Mouse (Mus musculus) stomach, embryonic 16.5 days (tissue): Measurements from ENCODE around the gene Pou2f3. TPM values are rescaled to one million over a fixed set of nuclear protein-coding genes. Genes with fewer than 3 reads are reported as not detected.
"Not testable (repeated sequence)": the region's sequence is repeated elsewhere in the genome, so short reads cannot be mapped to it uniquely, and the experiment has no call there.

Experiments
- ATAC-seq: fragments of 200-750 bp; cut with Nextera tagmentation; 2 replicates; pipeline ENCODE4 v1.8.0; 2017; ENCODE audit warnings: moderate number of reproducible peaks, moderate TSS enrichment; ENCODE audit not compliant: insufficient read depth, low FRiP score
- H3K27ac ChIP-seq: fragments of 300-500 bp; sonication (generic); 2 replicates; pipeline ENCODE4 v1.5.1; 2014; ENCODE audit warnings: low read length
- H3K27me3 ChIP-seq: fragments of 300-500 bp; sonication (generic); 2 replicates; pipeline ENCODE4 v1.6.1; 2014; ENCODE audit warnings: low read length, control low read depth, mixed read lengths; ENCODE audit not compliant: control insufficient read depth, insufficient read depth
- H3K36me3 ChIP-seq: fragments of 300-500 bp; sonication (generic); 2 replicates; pipeline ENCODE4 v1.6.1; 2014; ENCODE audit warnings: low read length; ENCODE audit not compliant: control insufficient read depth, insufficient read depth
- H3K4me1 ChIP-seq: fragments of 300-500 bp; sonication (generic); 2 replicates; pipeline ENCODE4 v1.6.1; 2014; ENCODE audit warnings: low read length, control low read depth, mixed read lengths; ENCODE audit not compliant: control insufficient read depth, insufficient read depth
- H3K4me2 ChIP-seq: fragments of 300-500 bp; sonication (generic); 2 replicates; pipeline ENCODE4 v1.6.1; 2014; ENCODE audit warnings: low read depth, low read length, mixed read lengths
- H3K4me3 ChIP-seq: fragments of 300-500 bp; sonication (generic); replicated peaks from 2 replicates; pipeline ENCODE4 v1.5.1; 2014; ENCODE audit warnings: mild to moderate bottlenecking, low read length
- H3K9ac ChIP-seq: fragments of 300-500 bp; sonication (generic); 2 replicates; pipeline ENCODE4 v1.6.1; 2014; ENCODE audit warnings: low read length
- H3K9me3 ChIP-seq: fragments of 300-500 bp; sonication (generic); replicated peaks from 2 replicates; pipeline ENCODE4 v1.6.1; 2016; ENCODE audit warnings: low read length, control low read depth; ENCODE audit not compliant: control insufficient read depth
- WGBS: fragments of 180-500 bp; shearing (Covaris S2); extraction: QIAGEN DNeasy Blood & Tissue Kit; methylation state at CpG from one replicate; pipeline ENCODE4 v1.1.7; 2014; 5-methylcytosine and 5-hydroxymethylcytosine counted together
- polyA plus RNA-seq: library from polyadenylated mRNA; unstranded; fragments of >200 nt; fragmentation: Nextera tagmentation; extraction: Ambion mirVana; gene quantifications from 2 replicates; pipeline ENCODE4 v1.2.1, GENCODE M21; 2015

Gene Pou2f3
- polyA plus RNA-seq, 1 experiment from 2014 or later, result 0.98 TPM

DNA sequence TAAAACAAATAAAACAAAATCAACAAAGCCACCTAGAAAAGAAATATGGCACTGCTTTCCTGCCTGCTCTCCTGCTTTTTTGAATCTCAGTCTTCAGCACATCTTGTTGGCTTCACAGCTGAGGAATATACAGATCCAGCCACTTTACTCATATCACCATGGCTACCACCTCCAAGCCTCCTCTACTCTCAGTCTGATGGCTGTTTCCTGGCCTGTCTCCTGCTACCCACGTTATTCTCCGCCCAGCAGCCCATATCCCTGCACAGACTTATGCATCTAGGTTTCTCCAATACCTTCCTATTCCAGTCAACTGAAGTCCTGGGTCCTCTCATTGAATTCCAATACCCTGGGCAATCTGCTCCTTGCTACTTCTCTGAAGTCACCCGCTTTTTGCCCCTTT lies 76.6 kb downstream of the Pou2f3 start:
- ATAC-seq, result no peak
- H3K27me3 ChIP-seq, result no peaks in the 10 kb centered on the region
- no peak overlapping the region for H3K4me2 ChIP-seq
- no peaks in the 10 kb centered on the region for H3K4me1 ChIP-seq
- 82% methylated on average over 3 of the region's 3 CpGs for WGBS
- H3K27ac ChIP-seq, result no peak overlapping the region
- no peaks in the 10 kb centered on the region for H3K36me3 ChIP-seq
- no peak overlapping the region for H3K9ac ChIP-seq
- H3K4me3 ChIP-seq, result no peak overlapping the region
- H3K9me3 ChIP-seq, result no peaks in the 10 kb centered on the region

- Histone ChIP-seq H3K27ac (no peak overlapping the region), H3K9me3 (no peaks in the 10 kb centered on the region), H3K9ac (no peak overlapping the region), H3K4me1 (peaks cover 4% of the 10 kb centered on the region; the same call in 1 of the 2 replicates), H3K27me3 (no peaks in the 10 kb centered on the region), H3K36me3 (no peaks in the 10 kb centered on the region), H3K4me2 (no peak overlapping the region), H3K4me3 (no peak overlapping the region)
- 33% methylated on average over 4 of the region's 4 CpGs for WGBS
- ATAC-seq, result no peak
Measured at GRCm38 (mm10) chr9:43132380-43132779, 77.8 kb downstream of the Pou2f3 start.

- H3K9me3 ChIP-seq, result no peaks in the 10 kb centered on the region
- 62% methylated on average over 5 of the region's 5 CpGs for WGBS
- H3K4me3 ChIP-seq, result no peak overlapping the region
- no peak for ATAC-seq
- H3K36me3 ChIP-seq, result no peaks in the 10 kb centered on the region
- H3K4me1 ChIP-seq, result peaks cover 4% of the 10 kb centered on the region; the same call in 1 of the 2 replicates
- H3K27me3 ChIP-seq, result no peaks in the 10 kb centered on the region
- no peak overlapping the region for H3K4me2 ChIP-seq
- no peak overlapping the region for H3K27ac ChIP-seq
- H3K9ac ChIP-seq, result no peak overlapping the region
Measured at GRCm38 (mm10) chr9:43131940-43132339, 78.2 kb downstream of the Pou2f3 start.

GRCm38 (mm10) chr9:43130684-43131083 lies 79.5 kb downstream of the Pou2f3 start:
- H3K27me3 ChIP-seq, result no peaks in the 10 kb centered on the region
- no peaks in the 10 kb centered on the region for H3K9me3 ChIP-seq
- no peak overlapping the region for H3K4me3 ChIP-seq
- H3K4me2 ChIP-seq, result no peak overlapping the region
- no peak overlapping the region for H3K27ac ChIP-seq
- H3K36me3 ChIP-seq, result no peaks in the 10 kb centered on the region
- no peak for ATAC-seq
- H3K9ac ChIP-seq, result no peak overlapping the region
- peaks cover 4% of the 10 kb centered on the region; the same call in 1 of the 2 replicates for H3K4me1 ChIP-seq
- 91% methylated on average over 2 of the region's 2 CpGs for WGBS

- H3K27ac ChIP-seq, result peak overlapping the region; percentile 29; the same call in 1 of the 2 replicates
- H3K9ac ChIP-seq, result no peak overlapping the region
- peaks cover 4% of the 10 kb centered on the region; the same call in 1 of the 2 replicates for H3K4me1 ChIP-seq
- H3K9me3 ChIP-seq, result no peaks in the 10 kb centered on the region
- 57% methylated on average over 10 of the region's 10 CpGs for WGBS
- H3K4me2 ChIP-seq, result no peak overlapping the region
- ATAC-seq, result peak; percentile 31; the same call in 1 of the 2 replicates
- no peaks in the 10 kb centered on the region for H3K27me3 ChIP-seq
- H3K4me3 ChIP-seq, result no peak overlapping the region
- no peaks in the 10 kb centered on the region for H3K36me3 ChIP-seq
Measured at GRCm38 (mm10) chr9:43127101-43127787, 82.9 kb downstream of the Pou2f3 start.

GRCm38 (mm10) chr9:43122379-43122778 lies 87.8 kb downstream of the Pou2f3 start:
- H3K27me3 ChIP-seq, result no peaks in the 10 kb centered on the region
- H3K9ac ChIP-seq, result no peak overlapping the region
- H3K4me1 ChIP-seq, result peaks cover under 1% of the 10 kb centered on the region; the same call in 1 of the 2 replicates
- no peaks in the 10 kb centered on the region for H3K36me3 ChIP-seq
- H3K9me3 ChIP-seq, result no peaks in the 10 kb centered on the region
- no peak for ATAC-seq
- no peak overlapping the region for H3K4me3 ChIP-seq
- H3K4me2 ChIP-seq, result no peak overlapping the region
- H3K27ac ChIP-seq, result no peak overlapping the region
- 26% methylated on average over 1 of the region's 1 CpGs for WGBS

GRCm38 (mm10) chr9:43121948-43122347 lies 88.2 kb downstream of the Pou2f3 start:
- ATAC-seq, H3K36me3 ChIP-seq, H3K27ac ChIP-seq, H3K27me3 ChIP-seq, H3K9me3 ChIP-seq, H3K9ac ChIP-seq, H3K4me1 ChIP-seq, H3K4me3 ChIP-seq, H3K4me2 ChIP-seq: not testable (repeated sequence)
- 83% methylated on average over 2 of the region's 2 CpGs for whole genome bisulfite sequencing

- ATAC-seq, result peak; percentile 18; the same call in 1 of the 2 replicates
- H3K9ac ChIP-seq, result no peak overlapping the region
- H3K9me3 ChIP-seq, result no peaks in the 10 kb centered on the region
- no peak overlapping the region for H3K27ac ChIP-seq
- H3K4me2 ChIP-seq, result peak overlapping the region; percentile 73; the same call in 1 of the 2 replicates
- no peak overlapping the region for H3K4me3 ChIP-seq
- peaks cover 7% of the 10 kb centered on the region for H3K4me1 ChIP-seq
- H3K27me3 ChIP-seq, result no peaks in the 10 kb centered on the region
- no peaks in the 10 kb centered on the region for H3K36me3 ChIP-seq
- WGBS, result 75% methylated on average over 6 of the region's 6 CpGs
Measured at GRCm38 (mm10) chr9:43116997-43117336, 93.2 kb downstream of the Pou2f3 start.

DNA sequence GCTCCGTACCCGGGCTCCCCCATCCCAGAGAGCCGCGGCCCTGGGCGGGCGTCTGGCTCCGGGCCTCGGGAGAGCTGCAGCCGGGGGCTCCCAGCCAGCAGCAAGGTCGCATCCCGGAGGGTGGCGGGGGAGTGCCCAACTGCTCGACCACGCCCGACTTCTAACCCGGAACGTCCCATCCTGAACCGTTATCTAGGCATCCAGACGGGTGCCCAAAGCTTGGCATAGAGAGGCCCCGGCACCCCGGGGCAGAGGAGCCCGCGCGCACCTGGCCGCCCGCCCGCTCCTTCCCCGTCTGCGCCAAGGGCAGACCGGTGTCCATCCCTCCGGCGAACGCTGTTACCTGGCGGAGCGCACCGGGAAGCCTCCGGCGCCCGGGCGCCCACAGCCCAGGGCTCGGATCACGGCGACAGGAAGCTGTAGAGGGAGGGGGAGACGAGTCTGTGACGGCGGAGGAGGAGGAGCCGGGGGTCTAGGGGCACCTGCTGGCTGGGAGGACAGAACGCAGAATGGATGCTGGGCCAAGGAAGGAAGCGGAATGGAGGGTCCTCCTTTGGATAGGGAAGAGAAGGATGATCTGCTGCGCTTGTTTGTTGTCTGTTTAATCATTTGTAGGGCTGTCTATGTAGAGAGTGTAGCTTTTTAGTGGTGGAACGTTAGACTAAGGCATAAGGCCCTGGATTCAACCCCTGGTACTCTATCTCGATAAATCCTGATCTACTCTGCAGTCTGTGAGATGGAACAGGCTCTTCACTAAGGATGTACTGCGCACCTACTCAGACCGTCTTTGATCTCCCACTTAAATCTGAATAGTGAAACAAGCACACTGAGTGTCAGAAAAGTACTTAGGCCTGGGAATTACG lies 93.8 kb downstream of the Pou2f3 start, which contains the start of gene Tmem136:
Tmem136 (minus strand) TSS at position 437 of the 863 bp plus-strand sequence.
- Histone ChIP-seq H3K4me1 (peaks cover 7% of the 10 kb centered on the region), H3K9me3 (no peaks in the 10 kb centered on the region)

More for the DNA sequence above, 93.8 kb downstream of the Pou2f3 start, which contains the start of gene Tmem136:
- no peaks in the 10 kb centered on the region for H3K27me3 ChIP-seq
- 4% methylated on average over 55 of the region's 55 CpGs for WGBS
- H3K36me3 ChIP-seq, result no peaks in the 10 kb centered on the region
- H3K9ac ChIP-seq, result peak within 1 kb of the TSS; percentile 76
- peak within 1 kb of the TSS; percentile 63 for H3K4me3 ChIP-seq
- H3K4me2 ChIP-seq, result peak within 1 kb of the TSS; percentile 73
- ATAC-seq, result peak; percentile 82
- H3K27ac ChIP-seq, result no peak within 1 kb of the TSS
